Mouse (Mus musculus) ES-E14 (cell line): ENCODE data around the gene Psmc3ip. TPM values are rescaled to one million over a fixed set of nuclear protein-coding genes. Genes with fewer than 3 reads are reported as not detected.

Experiments used
- DNase-seq: peaks from one replicate; pipeline ENCODE4 v3.0.0-alpha.2; 2013; ENCODE audit warnings: low read depth, low spot score
- H3K27ac ChIP-seq: 2 replicates; pipeline ENCODE4 v1.5.1; 2012; ENCODE audit warnings: low read depth, mild to moderate bottlenecking, low read length, moderate library complexity, mixed read lengths; ENCODE audit not compliant: poor library complexity, insufficient read depth, severe bottlenecking
- H3K36me3 ChIP-seq: 2 replicates; pipeline ENCODE4 v1.6.1; 2012; ENCODE audit warnings: mild to moderate bottlenecking, low read length, moderate library complexity, mixed read lengths; ENCODE audit not compliant: control insufficient read depth, poor library complexity, insufficient read depth, severe bottlenecking
- H3K4me1 ChIP-seq, 2 experiments: fragments of 150-350 bp in 1 of 2; sonication (generic) in 1 of 2; 2 replicates each; pipeline ENCODE4 v1.6.1; 2012; ENCODE audit warnings: low read length in 2 of 2, mild to moderate bottlenecking in 1 of 2, mixed read lengths in 1 of 2; ENCODE audit not compliant: control insufficient read depth in 2 of 2, insufficient read depth in 2 of 2, poor library complexity in 1 of 2
- H3K4me3 ChIP-seq, 2 experiments: fragments of 150-350 bp in 1 of 2; sonication (generic) in 1 of 2; 2 replicates each; pipeline ENCODE4 v1.5.1; 2012; ENCODE audit warnings: low read length in 2 of 2, low read depth in 1 of 2, mild to moderate bottlenecking in 1 of 2, mixed read lengths in 1 of 2; ENCODE audit not compliant: insufficient read depth in 1 of 2, poor library complexity in 1 of 2, severe bottlenecking in 1 of 2
- H3K9ac ChIP-seq: 2 replicates; pipeline ENCODE4 v1.6.1; 2012; ENCODE audit warnings: low read depth, mild to moderate bottlenecking, low read length, mixed read lengths; ENCODE audit not compliant: poor library complexity, insufficient read depth, severe bottlenecking
- H3K9me3 ChIP-seq: fragments of 150-350 bp; sonication (generic); 2 replicates; pipeline ENCODE4 v1.6.1; 2012; ENCODE audit warnings: low read depth, mild to moderate bottlenecking, low read length; ENCODE audit not compliant: control insufficient read depth, insufficient read depth
- CHD2 ChIP-seq: IDR thresholded peaks from 2 replicates; pipeline ENCODE4 v1.6.1; 2014; ENCODE audit warnings: mild to moderate bottlenecking, low read depth, low read length, inconsistent platforms
- HCFC1 ChIP-seq: IDR thresholded peaks from 2 replicates; pipeline ENCODE4 v1.6.1; 2012; ENCODE audit warnings: low read length, inconsistent platforms, borderline replicate concordance; ENCODE audit not compliant: insufficient read depth
- MAFK ChIP-seq: IDR thresholded peaks from 2 replicates; pipeline ENCODE4 v1.6.1; 2014; ENCODE audit warnings: mild to moderate bottlenecking, low read depth, low read length, inconsistent platforms; ENCODE audit not compliant: insufficient read depth
- ZC3H11A ChIP-seq: IDR thresholded peaks from 2 replicates; pipeline ENCODE4 v1.6.1; 2012; ENCODE audit warnings: low read depth, mild to moderate bottlenecking, inconsistent platforms, low read length, borderline replicate concordance
- ZNF384 ChIP-seq: IDR thresholded peaks from 2 replicates; pipeline ENCODE4 v1.6.1; 2012; ENCODE audit warnings: low read depth, low read length, inconsistent platforms
- in situ Hi-C, 2 experiments: fragments of 600-800 bp; cut with MboI; formaldehyde crosslinking; loops; one replicate each; pipeline ENCODE4 v1.15.1; 2025; ENCODE audit warnings: low sequenced_read_pairs in 2 of 2, inconsistent platforms in 1 of 2; ENCODE audit not compliant: unreplicated experiment in 2 of 2
- total RNA-seq: library from RNA; depleted of rRNA; stranded (reverse); fragments of 300-350 nt; gene quantifications from 2 replicates; pipeline ENCODE4 v1.2.3, GENCODE M21; 2012

Psmc3ip gene
- total RNA-seq, 1 experiment: 31.5 TPM

DNA sequence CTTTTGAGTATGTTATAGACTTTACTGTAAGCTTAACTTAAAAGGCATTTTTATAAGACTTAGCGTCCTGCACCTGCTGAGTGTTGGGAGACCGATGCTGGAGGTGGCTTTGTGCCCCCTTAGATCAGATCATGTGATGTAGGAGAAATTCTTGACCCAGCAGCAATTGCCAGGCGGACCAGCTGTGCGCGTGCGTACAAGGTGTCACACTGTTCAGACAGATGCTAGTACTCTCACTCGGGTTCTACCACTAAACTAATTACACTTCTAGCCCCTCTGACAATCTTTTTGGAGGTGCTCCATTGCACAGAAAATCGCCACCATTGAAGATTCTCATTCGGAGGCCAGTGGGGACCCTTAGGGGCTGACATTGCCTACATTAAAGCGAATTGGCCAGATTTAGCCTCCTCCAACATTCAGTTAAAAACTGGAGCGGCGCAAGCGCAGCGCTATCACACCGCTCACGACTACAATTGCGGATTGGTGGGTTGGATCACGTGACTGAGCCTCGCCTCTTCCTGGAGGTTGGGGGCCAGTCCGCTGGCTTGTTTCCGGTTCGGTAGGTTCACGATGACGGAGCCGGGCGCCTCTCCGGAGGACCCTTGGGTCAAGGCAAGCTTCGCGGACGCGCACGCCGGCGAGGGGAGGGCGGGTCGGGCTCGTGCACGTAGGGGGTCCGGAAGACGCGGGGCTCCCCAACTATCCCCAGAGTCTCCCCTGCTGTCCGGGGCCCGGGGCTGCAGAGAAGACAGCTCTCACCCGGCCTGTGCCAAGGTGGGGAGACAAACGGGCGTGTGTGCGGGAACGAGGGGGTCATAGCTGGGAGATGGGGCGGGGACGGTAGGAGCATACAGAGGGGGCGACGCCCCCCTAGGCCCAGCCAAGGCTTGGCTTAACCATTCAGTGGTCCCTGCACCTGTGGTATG is 8.2 kb downstream of the Psmc3ip start, which contains the start of gene Mlx:
Gene Mlx, plus strand, starts transcription at position 522 of the 926 bp plus-strand sequence.
- peak; percentile 85 for DNase-seq
- no peaks in the 10 kb centered on the region for H3K9me3 ChIP-seq
- in situ Hi-C loops: no loop called here
- peak within 1 kb of the TSS; percentile 76 to 83 for H3K4me3 ChIP-seq
- TF ChIP-seq CHD2: no peak
- no peak for TF ChIP-seq MAFK
- TF ChIP-seq HCFC1: no peak
- no peak for TF ChIP-seq ZC3H11A
- no peak for TF ChIP-seq ZNF384
- H3K9ac ChIP-seq: peak within 1 kb of the TSS; percentile 80
- H3K36me3 ChIP-seq: peaks cover 28% of the 10 kb centered on the region
- H3K27ac ChIP-seq: no peak within 1 kb of the TSS
- H3K4me1 ChIP-seq: peaks cover 3 to 8% of the 10 kb centered on the region in 2 experiments; a peak in 2 of 4 replicates

DNA sequence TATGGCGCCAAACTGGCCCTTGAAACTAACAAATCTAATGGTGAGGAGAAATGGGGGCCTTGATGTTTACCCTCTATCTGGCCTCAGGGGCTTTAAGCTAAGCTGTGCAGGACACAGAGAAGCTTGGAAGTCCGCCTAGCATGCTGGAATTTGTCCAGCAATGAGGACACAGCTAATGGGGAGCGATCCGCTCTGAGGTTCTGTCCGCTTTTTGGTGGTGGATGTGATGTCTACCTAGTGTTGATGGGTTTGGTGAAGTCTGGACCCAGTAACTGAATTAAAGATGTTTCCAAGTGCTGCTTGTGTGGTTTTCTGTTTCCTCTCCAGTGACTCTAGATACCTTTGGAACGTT is 8.9 kb downstream of the Psmc3ip start:
- Histone ChIP-seq H3K9me3 (no peaks in the 10 kb centered on the region), H3K36me3 (peaks cover 23% of the 10 kb centered on the region), H3K9ac (no peak overlapping the region), H3K27ac (no peak overlapping the region), H3K4me1 (peaks cover 3 to 8% of the 10 kb centered on the region in 2 experiments; a peak in 2 of 4 replicates), H3K4me3 (peak overlapping the region in 1 of 2 experiments; percentile 76; a peak in 2 of 4 replicates)
- TF ChIP-seq HCFC1 (no peak), CHD2 (no peak), MAFK (no peak), ZNF384 (no peak), ZC3H11A (no peak)
- DNase-seq: no peak
- in situ Hi-C loops: no loop called here

DNA sequence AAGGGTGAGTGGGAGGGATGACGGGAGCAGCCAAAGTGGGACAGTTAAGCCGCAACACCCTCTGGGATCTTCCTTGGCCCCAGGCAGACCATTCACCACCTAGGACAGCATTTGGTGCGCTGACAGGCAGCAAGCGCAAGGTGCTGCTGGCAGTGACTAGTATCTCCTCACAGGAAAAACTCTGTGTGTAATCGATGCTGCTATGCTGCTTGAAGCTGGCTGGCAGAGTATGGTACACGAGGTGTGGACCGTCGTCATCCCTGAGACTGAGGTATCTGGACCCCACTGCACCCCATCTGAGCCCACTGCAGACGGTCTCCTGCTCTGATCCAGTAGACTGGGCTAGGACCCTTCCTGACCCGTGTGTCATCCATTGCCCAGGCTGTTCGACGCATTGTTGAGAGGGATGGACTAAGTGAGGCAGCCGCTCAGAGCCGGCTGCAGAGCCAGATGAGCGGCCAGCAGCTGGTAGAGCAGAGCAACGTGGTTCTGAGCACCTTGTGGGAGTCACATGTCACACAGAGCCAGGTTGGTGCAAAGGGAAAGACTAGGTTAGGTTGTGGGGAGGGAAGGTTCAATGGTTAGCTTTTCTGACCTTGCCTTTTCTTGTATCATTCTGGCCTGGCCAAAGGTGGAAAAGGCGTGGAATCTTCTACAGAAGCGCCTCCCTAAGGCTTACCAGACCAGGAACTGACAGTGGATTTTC is 9.5 kb downstream of the Psmc3ip start:
- peaks cover 3 to 8% of the 10 kb centered on the region in 2 experiments; a peak in 2 of 4 replicates for H3K4me1 ChIP-seq
- H3K27ac ChIP-seq: no peak overlapping the region
- in situ Hi-C loops: no loop called here
- H3K9ac ChIP-seq: no peak overlapping the region
- H3K9me3 ChIP-seq: no peaks in the 10 kb centered on the region
- DNase-seq: no peak
- no peak for TF ChIP-seq MAFK
- TF ChIP-seq ZC3H11A: no peak
- no peak for TF ChIP-seq HCFC1
- TF ChIP-seq ZNF384: no peak
- no peak for TF ChIP-seq CHD2
- H3K36me3 ChIP-seq: peaks cover 20% of the 10 kb centered on the region
- H3K4me3 ChIP-seq: no peak overlapping the region

DNA sequence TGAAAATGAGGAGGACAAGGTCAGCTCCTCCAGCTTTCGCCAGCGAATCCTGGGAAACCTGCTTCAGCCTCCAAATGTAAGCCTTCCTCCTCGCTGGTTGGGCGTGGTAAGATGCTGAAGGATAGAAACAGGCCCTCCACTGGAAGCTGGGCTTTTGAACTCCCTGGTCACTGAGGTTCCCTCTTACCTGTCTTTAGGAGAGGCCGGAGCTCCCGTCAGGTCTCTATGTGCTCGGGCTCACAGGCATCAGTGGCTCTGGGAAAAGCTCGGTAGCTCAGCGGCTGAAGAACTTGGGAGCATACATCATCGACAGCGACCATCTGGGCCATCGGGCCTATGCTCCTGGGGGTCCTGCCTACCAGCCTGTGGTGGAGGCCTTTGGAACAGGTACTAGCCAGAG is 10.4 kb downstream of the Psmc3ip start:
- in situ Hi-C loops: no loop called here
- H3K27ac ChIP-seq: no peak overlapping the region
- H3K36me3 ChIP-seq: peaks cover 19% of the 10 kb centered on the region
- peaks cover 3 to 8% of the 10 kb centered on the region in 2 experiments; a peak in 2 of 4 replicates for H3K4me1 ChIP-seq
- no peak for DNase-seq
- TF ChIP-seq MAFK (no peak), HCFC1 (no peak), ZNF384 (no peak), ZC3H11A (no peak), CHD2 (no peak)
- H3K9me3 ChIP-seq: no peaks in the 10 kb centered on the region
- no peak overlapping the region for H3K9ac ChIP-seq
- no peak overlapping the region for H3K4me3 ChIP-seq
